In genomic region chr12:75320441-75320925, GRCm38 (mm10) we compare ENCODE assay signal across 14 mouse cellular contexts. TPM values are rescaled to one million over a fixed set of nuclear protein-coding genes. Genes with fewer than 3 reads are reported as not detected.
DNase-seq lines count a peak whose midpoint lies in the region; ATAC-seq and TF ChIP-seq lines count a peak whose summit lies in the region.
"Had no signal": no experiment of that assay in that cellular context is flagged by ENCODE, and none has a peak within 500 bp of the region (broad histone marks: within the 10 kb centered on the region; RNA-seq: fewer than 3 reads in every experiment).

No protein-coding gene starts in this region.

- H3K36me3 ChIP-seq in heart, embryonic 13.5 days: peaks cover 25% of the 10 kb centered on the region

- no peak overlapping the region for H3K4me3 ChIP-seq in heart, embryonic 13.5 days
- H3K4me3 ChIP-seq in lung, adult 2 months (replicated peaks; ENCODE audit: extremely low read depth, low read depth, low read length): no peak overlapping the region
- H3K4me3 ChIP-seq: layer of hippocampus, adult 2 months had no signal

- WGBS in heart, embryonic 13.5 days: 39% methylated on average over 12 of the region's 12 CpGs
- WGBS in lung, adult 2 months: 24% methylated on average over 12 of the region's 12 CpGs

- H3K9ac ChIP-seq in heart, embryonic 13.5 days: no peak overlapping the region
- H3K9ac ChIP-seq: lung, embryonic 14.5 days had no signal

- peak overlapping the region; percentile 25; the same call in 1 of the 2 replicates for H3K4me2 ChIP-seq in heart, embryonic 13.5 days
- H3K4me2 ChIP-seq: lung, embryonic 14.5 days had no signal

- H3K27me3 ChIP-seq in heart, embryonic 13.5 days (replicated peaks): 0 out of 2 replicates have a peak, but pooled peaks cover 3% of the 10 kb centered on the region

- TF ChIP-seq CTCF in lung, adult 2 months (IDR thresholded peaks at IDR 0.05; ENCODE audit: insufficient read depth, low read length): no peak

- H3K9me3 ChIP-seq in heart, embryonic 13.5 days: 0 out of 2 replicates have a peak, but pooled peaks cover 4% of the 10 kb centered on the region

- no peak for TF ChIP-seq POLR2A in lung, adult 2 months (IDR thresholded peaks at IDR 0.05; ENCODE audit: borderline replicate concordance, extremely low read depth, low read depth, low read length)

- peaks cover 8% of the 10 kb centered on the region; the same call in 1 of the 2 replicates for H3K4me1 ChIP-seq in heart, embryonic 13.5 days
- H3K4me1 ChIP-seq in lung, adult 2 months (ENCODE audit: control insufficient read depth, insufficient read depth, low read length): peaks cover 8% of the 10 kb centered on the region; the same call in 1 of the 2 replicates

- DNase-seq in urinary bladder, postnatal 36 days (ENCODE audit: low spot score in 2 of 2): peak; percentile 18 to 44
- no peak for DNase-seq in urinary bladder, postnatal 10 days (ENCODE audit: low spot score)
- DNase-seq in lung, adult 2 months: peak; percentile 15
- peak; percentile 55 for DNase-seq in testis, postnatal 14 days (ENCODE audit: low spot score)
- no peak for DNase-seq in spleen, adult 12 weeks (ENCODE audit: low spot score)
- DNase-seq in right cerebral cortex, postnatal 10 days (ENCODE audit: low spot score in 2 of 2): no peak
- no peak for DNase-seq in layer of hippocampus, postnatal 25 days (ENCODE audit: extremely low spot score in 1 of 2, low spot score in 1 of 2)
- DNase-seq: cerebellum, postnatal 14 days; lung, embryonic 14.5 days; right cerebral cortex, postnatal 14 days; thymus, postnatal 14 days had no signal

- no peak for ATAC-seq in heart, embryonic 13.5 days (ENCODE audit: extremely low read depth, insufficient number of reproducible peaks, low FRiP score, low TSS enrichment)
- ATAC-seq: hindbrain, postnatal 0 days had no signal

- no peak overlapping the region for H3K27ac ChIP-seq in heart, embryonic 13.5 days (replicated peaks)
- H3K27ac ChIP-seq: hindbrain, postnatal 0 days; layer of hippocampus, adult 2 months had no signal

RNA-seq across cellular contexts. Expression of gene Rhoj, which starts 12.4 kb away (rescaled TPM):
- 41.5 and 43.0 TPM in 2 replicates for polyA plus RNA-seq in heart, embryonic 13.5 days (2015; fragmentation: Nextera tagmentation; extraction: Ambion mirVana)
- polyA plus RNA-seq in lung, adult 2 months (2012; rRNA removed): 84.9 and 92.2 TPM in 2 replicates
- 1 to 10 TPM; 4.5 to 6.3 TPM for total RNA-seq in layer of hippocampus, postnatal 25 days (2021)

Comparison
In these comparisons a context has a peak if more than half of its experiments do, and no peak if none do; other contexts are left out.
1. DNase-seq: peak in urinary bladder, postnatal 36 days (2 of 2), lung, adult 2 months (single experiment) and testis, postnatal 14 days (single experiment); none in urinary bladder, postnatal 10 days (single experiment), spleen, adult 12 weeks (single experiment), right cerebral cortex, postnatal 10 days (0 of 2) and layer of hippocampus, postnatal 25 days (0 of 2).